Mouse (Mus musculus) gonadal fat pad, adult 2 months (tissue): Measurements from ENCODE around the gene Plxdc1. TPM values are rescaled to one million over a fixed set of nuclear protein-coding genes. Genes with fewer than 3 reads are reported as not detected.

ENCODE experiments used
- polyA plus RNA-seq: library from polyadenylated mRNA; depleted of rRNA; stranded (reverse); fragments of >200 nt; gene quantifications from 2 replicates; pipeline ENCODE4 v1.2.3, GENCODE M21; 2012; rRNA removed

Gene Plxdc1
- polyA plus RNA-seq, 1 experiment: 5.6 TPM

Other genes with a start within 250 kb of the Plxdc1 start
- gene Pip4k2b, start 241.7 kb downstream of the Plxdc1 start, polyA plus RNA-seq: 16.5 and 17.9 TPM in 2 replicates
- 8.3 and 8.7 TPM in 2 replicates for gene Cwc25, start 219.9 kb downstream of the Plxdc1 start, polyA plus RNA-seq
- gene 1700001P01Rik, start 210.5 kb downstream of the Plxdc1 start, polyA plus RNA-seq: 0.70 TPM in 1 of 2 replicates, not detected in the other
- 161 and 167 TPM in 2 replicates for gene Rpl23, start 204.0 kb downstream of the Plxdc1 start, polyA plus RNA-seq
- 106 and 107 TPM in 2 replicates for gene Lasp1, start 187.4 kb downstream of the Plxdc1 start, polyA plus RNA-seq
- 1.3 and 2.1 TPM in 2 replicates for gene B230217C12Rik, start 145.7 kb downstream of the Plxdc1 start, polyA plus RNA-seq
- gene Fbxo47, start 102.3 kb downstream of the Plxdc1 start, polyA plus RNA-seq: 0.39 and 1.2 TPM in 2 replicates
- gene Arl5c, start 9.7 kb upstream of the Plxdc1 start, polyA plus RNA-seq: 2.1 and 2.2 TPM in 2 replicates
- gene Cacnb1, start 36.6 kb upstream of the Plxdc1 start, polyA plus RNA-seq: 9.0 and 13.8 TPM in 2 replicates
- gene Rpl19, start 40.3 kb upstream of the Plxdc1 start, polyA plus RNA-seq: 1,005 and 1,089 TPM in 2 replicates
- 1.6 and 4.3 TPM in 2 replicates for gene Stac2, start 67.0 kb upstream of the Plxdc1 start, polyA plus RNA-seq
- gene Fbxl20, start 164.0 kb upstream of the Plxdc1 start, polyA plus RNA-seq: 21.6 TPM in 2 replicates
- 11.4 and 11.8 TPM in 2 replicates for gene Med1, start 206.8 kb upstream of the Plxdc1 start, polyA plus RNA-seq
- gene Cdk12, start 216.6 kb upstream of the Plxdc1 start, polyA plus RNA-seq: 14.6 and 16.5 TPM in 2 replicates